Mouse (Mus musculus): ENCODE results near the gene Hint2.

- no peak for TF ChIP-seq CTCF (IDR thresholded peaks at IDR 0.05; ENCODE audit: control insufficient read depth, insufficient read depth, insufficient read length)
- TF ChIP-seq MAX (IDR thresholded peaks at IDR 0.05) = no peak
- TF ChIP-seq MYOG (IDR thresholded peaks at IDR 0.05; ENCODE audit: control insufficient read depth, extremely low read depth, insufficient read length) = no peak
- TF ChIP-seq CEBPB (IDR thresholded peaks at IDR 0.05; ENCODE audit: low read depth) = no peak
Measured at GRCm38 (mm10) chr4:43631956-43632920, 24.0 kb downstream of the Hint2 start.
